Comparison of ENCODE assay signal across 31 mouse cellular contexts in the genomic region with DNA sequence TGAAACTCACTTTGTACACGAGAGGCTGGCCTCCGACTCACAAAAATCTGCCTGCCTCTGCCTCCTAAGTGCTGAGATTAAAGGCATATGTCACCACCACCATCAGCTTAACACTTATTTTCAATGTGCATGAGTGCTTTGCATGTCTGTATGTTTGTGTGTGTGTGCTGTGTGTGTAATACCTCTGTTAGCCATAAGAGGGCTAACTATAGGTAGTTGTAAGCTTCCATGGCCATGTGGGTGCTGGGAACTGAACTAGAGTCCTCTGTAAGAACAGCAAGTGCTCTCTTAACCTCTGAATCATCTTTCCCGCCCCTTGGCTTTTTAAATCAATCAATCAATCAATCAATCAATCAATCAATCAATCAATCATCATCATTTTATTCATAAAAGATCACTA.
DNase-seq lines count a peak whose midpoint lies in the region; ATAC-seq and TF ChIP-seq lines count a peak whose summit lies in the region.
"Had no signal": no experiment of that assay in that cellular context is flagged by ENCODE, and none has a peak within 500 bp of the region (broad histone marks: within the 10 kb centered on the region; RNA-seq: fewer than 3 reads in every experiment).

No protein-coding gene starts in this region.

- H3K4me3 ChIP-seq in gastrocnemius, adult 2 months, result no peak overlapping the region
- H3K4me3 ChIP-seq in left cerebral cortex, adult 2 months, result no peak overlapping the region
- no peak overlapping the region for H3K4me3 ChIP-seq in E14TG2a.4 (replicated peaks; ENCODE audit: low read length)
- H3K4me3 ChIP-seq in intestine, postnatal 0 days (ENCODE audit: low read depth, low read length), result no peak overlapping the region
- H3K4me3 ChIP-seq: embryonic facial prominence, embryonic 13.5 days; forebrain, embryonic 10.5 days; forebrain, embryonic 15.5 days; hindbrain, embryonic 13.5 days; kidney, embryonic 15.5 days; liver, embryonic 13.5 days; lung, embryonic 15.5 days; megakaryocyte, embryonic 14.5 days; midbrain, embryonic 13.5 days had no signal

- H3K4me2 ChIP-seq in intestine, postnatal 0 days (replicated peaks; ENCODE audit: low read depth), result no peak overlapping the region
- H3K4me2 ChIP-seq: embryonic facial prominence, embryonic 13.5 days; forebrain, embryonic 15.5 days; heart, embryonic 11.5 days; hindbrain, embryonic 13.5 days; kidney, embryonic 15.5 days; liver, embryonic 13.5 days; lung, embryonic 15.5 days; midbrain, embryonic 13.5 days had no signal

- H3K36me3 ChIP-seq in E14TG2a.4 (ENCODE audit: insufficient read depth, low read length), result no peaks in the 10 kb centered on the region
- H3K36me3 ChIP-seq in intestine, postnatal 0 days (ENCODE audit: control insufficient read depth, insufficient read depth), result no peaks in the 10 kb centered on the region
- H3K36me3 ChIP-seq: forebrain, embryonic 10.5 days; forebrain, embryonic 15.5 days; hindbrain, embryonic 13.5 days; kidney, embryonic 15.5 days; liver, embryonic 13.5 days; lung, embryonic 15.5 days; midbrain, embryonic 13.5 days had no signal

- H3K27me3 ChIP-seq in E14TG2a.4 (ENCODE audit: insufficient read depth, low read length) (no peaks in the 10 kb centered on the region), Patski (peaks cover 5% of the 10 kb centered on the region)
- H3K27me3 ChIP-seq in intestine, postnatal 0 days (replicated peaks; ENCODE audit: control insufficient read depth, insufficient read depth, low read length), result no peaks in the 10 kb centered on the region
- H3K27me3 ChIP-seq: embryonic facial prominence, embryonic 13.5 days; forebrain, embryonic 15.5 days; liver, embryonic 13.5 days; lung, embryonic 15.5 days; megakaryocyte, embryonic 14.5 days had no signal

- H3K9ac ChIP-seq in intestine, postnatal 0 days (ENCODE audit: low read depth, low read length), result no peak overlapping the region
- H3K9ac ChIP-seq: embryonic facial prominence, embryonic 13.5 days; forebrain, embryonic 15.5 days; hindbrain, embryonic 13.5 days; kidney, embryonic 15.5 days; liver, embryonic 13.5 days; lung, embryonic 15.5 days; midbrain, embryonic 13.5 days had no signal

- in situ Hi-C loops in Patski (cut with MboI; ENCODE audit: low pct_unique_long_range_greater_than_20kb), result no loop called here

- no peaks in the 10 kb centered on the region for H3K9me3 ChIP-seq in E14TG2a.4 (ENCODE audit: low read length)
- H3K9me3 ChIP-seq in intestine, postnatal 0 days (ENCODE audit: control insufficient read depth), result 0 out of 2 replicates have a peak, but pooled peaks cover 2% of the 10 kb centered on the region
- H3K9me3 ChIP-seq: forebrain, embryonic 15.5 days; hindbrain, embryonic 13.5 days; kidney, embryonic 15.5 days; lung, embryonic 15.5 days had no signal

- ATAC-seq in Patski, result no peak
- ATAC-seq in intestine, postnatal 0 days, result no peak
- ATAC-seq: forebrain, embryonic 15.5 days; inflammation-experienced regulatory T-cells, adult 6 months; midbrain, embryonic 13.5 days had no signal

- CTCF ChIA-PET in Patski (lab: Charles Lee), result interaction anchor here (1.7 kb wide), 1 partner anchor 11 kb away, joined by 3 read pairs; no protein-coding TSS in a partner anchor

- peaks cover 38% of the 10 kb centered on the region for H3K4me1 ChIP-seq in E14TG2a.4 (replicated peaks; ENCODE audit: low read depth, low read length)
- no peaks in the 10 kb centered on the region for H3K4me1 ChIP-seq in intestine, postnatal 0 days (replicated peaks; ENCODE audit: control insufficient read depth, insufficient read depth, low read length)
- H3K4me1 ChIP-seq: forebrain, embryonic 15.5 days; hindbrain, embryonic 13.5 days; liver, embryonic 13.5 days; megakaryocyte, embryonic 14.5 days had no signal

- DNase-seq in gastrocnemius, adult 2 months, result no peak
- no peak for DNase-seq in gastrocnemius, adult 8-10 months (ENCODE audit: low spot score in 2 of 2)
- no peak for DNase-seq in left cerebral cortex, adult 2 months (ENCODE audit: extremely low spot score in 1 of 2, low spot score in 2 of 2)
- DNase-seq in left cerebral cortex, postnatal 10 days (ENCODE audit: extremely low spot score in 1 of 2, low spot score in 2 of 2), result no peak
- no peak for DNase-seq in Patski (ENCODE audit: low read depth, low spot score)
- DNase-seq in ovary, postnatal 36 days (ENCODE audit: low spot score), result no peak
- DNase-seq: adrenal gland, postnatal 25 days; cerebellum, adult 11-12 months; cerebellum, adult 9-11 months; gastrocnemius, postnatal 25 days; heart, adult 11 months; heart, postnatal 4 days; kidney, adult 18-20 months; kidney, postnatal 36 days; layer of hippocampus, adult 9-11 months; liver, embryonic 13.5 days; lung, postnatal 4 days; retina, postnatal 1 day; right cerebral cortex, postnatal 14 days had no signal

- no peak overlapping the region for H3K27ac ChIP-seq in gastrocnemius, adult 2 months
- H3K27ac ChIP-seq in left cerebral cortex, adult 2 months, result no peak overlapping the region
- H3K27ac ChIP-seq in intestine, postnatal 0 days (ENCODE audit: low read depth, low read length), result no peak overlapping the region
- H3K27ac ChIP-seq: embryonic facial prominence, embryonic 13.5 days; forebrain, embryonic 10.5 days; forebrain, embryonic 15.5 days; hindbrain, embryonic 13.5 days; kidney, embryonic 15.5 days; liver, embryonic 13.5 days; lung, embryonic 15.5 days; midbrain, embryonic 13.5 days had no signal

- intact Hi-C loops in gastrocnemius, adult 2 months (cut with DNase I), result no loop called here
- intact Hi-C loops in left cerebral cortex, adult 2 months (cut with DNase I), result no loop called here
- intact Hi-C loops in left cerebral cortex, postnatal 10 days (cut with DNase I), result no loop called here

- POLR2A ChIA-PET in Patski (lab: Charles Lee), result no interaction called here

- WGBS in intestine, postnatal 0 days, result 94% methylated on average over 3 of the region's 3 CpGs

- peak; percentile 4; the same call in 1 of the 2 replicates for TF ChIP-seq CTCF in gastrocnemius, adult 2 months (IDR thresholded peaks at IDR 0.05)
- TF ChIP-seq CTCF in left cerebral cortex, adult 2 months (IDR thresholded peaks at IDR 0.05), result peak; percentile 8
- TF ChIP-seq CTCF in E14TG2a.4 (conservative IDR thresholded peaks at IDR 0.05; ENCODE audit: low read length) (peak; percentile 59), Patski (IDR thresholded peaks at IDR 0.05) (peak; percentile 35)
- no peak for TF ChIP-seq CTCF in intestine, postnatal 0 days (IDR thresholded peaks at IDR 0.05; ENCODE audit: low read depth)
